Mouse (Mus musculus) MEL (cell line): ENCODE data around the gene Eva1a.

ENCODE experiments used
- BHLHE40 ChIP-seq: IDR thresholded peaks from 2 replicates; pipeline ENCODE4 v1.6.1; 2012; ENCODE audit warnings: low read depth, mild to moderate bottlenecking, inconsistent platforms, low read length, improper control_type of control experiment, borderline replicate concordance
- CHD1 ChIP-seq: IDR thresholded peaks from 2 replicates; pipeline ENCODE4 v1.6.1; 2012; ENCODE audit warnings: low read depth, mild to moderate bottlenecking, inconsistent platforms, low read length, improper control_type of control experiment
- GABPA ChIP-seq: IDR thresholded peaks from 2 replicates; pipeline ENCODE4 v1.6.1; 2012; ENCODE audit warnings: low read depth, mild to moderate bottlenecking, inconsistent platforms, low read length, improper control_type of control experiment, moderate library complexity
- HCFC1 ChIP-seq: IDR thresholded peaks from 2 replicates; pipeline ENCODE4 v1.6.1; 2012; ENCODE audit warnings: low read depth, mild to moderate bottlenecking, inconsistent platforms, low read length, improper control_type of control experiment, moderate library complexity
- MYC ChIP-seq: IDR thresholded peaks from 2 replicates; pipeline ENCODE4 v1.6.1; 2011; ENCODE audit warnings: low read depth, mild to moderate bottlenecking, low read length, improper control_type of control experiment, moderate library complexity
- ZC3H11A ChIP-seq: IDR thresholded peaks from 2 replicates; pipeline ENCODE4 v1.6.1; 2012; ENCODE audit warnings: low read depth, mild to moderate bottlenecking, inconsistent platforms, low read length, improper control_type of control experiment

- no peak for TF ChIP-seq HCFC1
- TF ChIP-seq GABPA, result no peak
- no peak for TF ChIP-seq ZC3H11A
- no peak for TF ChIP-seq MYC
- TF ChIP-seq BHLHE40, result no peak
- no peak for TF ChIP-seq CHD1
These were observed 19.3 kb upstream of the Eva1a start for GRCm38 (mm10) chr6:82021494-82021893.
